Mouse (Mus musculus) spleen, postnatal 0 days (tissue): Measurements from ENCODE around the gene F9. TPM values are rescaled to one million over a fixed set of nuclear protein-coding genes. Genes with fewer than 3 reads are reported as not detected.

Source experiments
- polyA plus RNA-seq: library from polyadenylated mRNA; unstranded; fragments of >200 nt; fragmentation: Nextera tagmentation; extraction: Ambion mirVana; gene quantifications from 2 replicates; pipeline ENCODE4 v1.2.1, GENCODE M21; 2015

Gene F9
- polyA plus RNA-seq = not detected in 2 replicates

DNA sequence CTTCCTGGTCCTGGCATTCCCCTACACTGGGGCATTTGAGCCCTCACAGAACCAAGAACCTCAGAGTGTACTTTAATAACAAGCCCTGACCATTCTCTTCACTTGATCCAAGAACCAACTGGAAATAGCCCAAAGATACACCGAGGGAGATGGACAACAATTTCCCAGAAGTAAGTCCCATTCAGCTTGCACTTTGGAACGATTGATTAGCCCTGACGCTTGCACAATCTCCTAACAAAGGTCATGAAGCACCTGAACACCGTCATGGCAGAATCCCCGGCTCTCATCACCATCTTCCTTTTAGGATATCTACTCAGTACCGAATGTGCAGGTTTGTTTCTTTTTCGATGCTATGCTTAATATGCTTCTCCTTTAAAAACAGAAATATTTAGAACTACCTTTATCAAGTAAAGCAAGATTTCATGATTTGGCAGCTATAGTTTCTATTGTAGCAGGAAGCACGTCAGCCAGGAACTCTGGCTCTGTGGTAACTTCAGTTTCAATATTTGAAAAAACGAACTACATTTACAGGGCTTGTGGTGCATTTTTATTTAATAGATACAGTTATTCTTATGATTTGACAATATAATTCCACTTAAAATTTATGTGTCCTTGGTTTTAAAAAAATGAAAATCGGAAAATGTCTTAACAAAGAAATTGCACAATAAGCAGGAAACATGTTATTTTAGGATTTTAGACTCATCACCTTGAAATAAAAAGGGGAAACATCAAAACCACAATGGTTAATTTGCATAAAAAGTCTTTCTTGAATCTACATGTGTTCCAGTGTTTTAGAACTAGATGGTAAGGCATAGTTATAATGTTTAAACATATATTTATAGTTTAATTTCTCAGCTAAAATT is at the start of gene F9:
TSS of gene F9 (plus strand) at position 244 of the 863 bp plus-strand sequence.

Other genes with a start within 250 kb of the F9 start
- 0.04 TPM in 1 of 2 replicates, not detected in the other for gene Mcf2, start 179.6 kb downstream of the F9 start, polyA plus RNA-seq